Mouse (Mus musculus) stomach, postnatal 0 days (tissue): Measurements from ENCODE around the gene Tmem120b.

Experiments
- CTCF ChIP-seq: IDR thresholded peaks from 2 replicates; pipeline ENCODE4 v1.5.1; 2016; ENCODE audit warnings: antibody characterized with exemption, low read depth, mild to moderate bottlenecking, moderate library complexity
- EP300 ChIP-seq: optimal IDR thresholded peaks from 2 replicates; pipeline ENCODE3; 2016; ENCODE audit warnings: antibody characterized with exemption

DNA sequence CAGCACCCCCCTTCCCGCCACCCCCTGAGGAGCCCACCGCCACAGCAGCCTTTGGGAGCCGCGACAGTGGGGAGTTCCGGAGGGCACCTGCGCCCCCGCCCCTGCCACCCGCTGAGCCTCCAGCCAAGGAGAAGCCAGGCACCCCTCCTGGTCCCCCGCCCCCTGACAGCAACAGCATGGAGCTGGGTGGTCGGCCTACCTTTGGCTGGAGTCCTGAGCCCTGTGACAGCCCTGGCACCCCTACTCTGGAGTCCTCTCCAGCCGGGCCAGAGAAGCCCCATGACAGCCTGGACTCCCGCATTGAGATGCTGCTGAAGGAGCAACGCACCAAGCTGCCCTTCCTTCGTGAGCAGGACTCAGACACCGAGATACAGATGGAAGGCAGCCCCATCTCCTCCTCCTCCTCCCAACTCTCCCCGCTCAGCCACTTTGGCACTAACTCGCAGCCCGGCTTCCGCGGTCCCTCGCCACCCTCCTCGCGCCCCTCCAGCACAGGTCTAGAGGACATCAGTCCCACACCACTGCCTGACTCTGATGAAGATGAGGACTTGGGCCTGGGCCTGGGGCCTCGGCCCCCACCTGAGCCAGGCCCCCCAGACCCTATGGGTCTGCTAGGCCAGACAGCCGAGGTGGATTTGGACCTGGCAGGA is 80.0 kb downstream of the Tmem120b start:
- TF ChIP-seq CTCF (no peak), EP300 (no peak)
